ENCODE assay signal across 8 mouse cellular contexts in genomic region chr13:37312951-37313350, GRCm38 (mm10). TPM values are rescaled to one million over a fixed set of nuclear protein-coding genes. Genes with fewer than 3 reads are reported as not detected.
DNase-seq lines count a peak whose midpoint lies in the region; ATAC-seq and TF ChIP-seq lines count a peak whose summit lies in the region.
"Had no signal": no experiment of that assay in that cellular context is flagged by ENCODE, and none has a peak within 500 bp of the region (broad histone marks: within the 10 kb centered on the region; RNA-seq: fewer than 3 reads in every experiment).

No protein-coding gene starts in this region.

- peak; percentile 19 for DNase-seq in limb, embryonic 11.5 days (ENCODE audit: low spot score)
- no peak for DNase-seq in limb, embryonic 10.5 days (ENCODE audit: low spot score)
- no peak for DNase-seq in T-cell, adult 2 months (ENCODE audit: low spot score)
- DNase-seq in adrenal gland, postnatal 36 days, result no peak

- no peak for ATAC-seq in limb, embryonic 11.5 days (ENCODE audit: insufficient number of reproducible peaks, low FRiP score, low TSS enrichment, low read depth)
- peak; percentile 17; the same call in 1 of the 2 replicates for ATAC-seq in forebrain, embryonic 13.5 days
- ATAC-seq in intestine, postnatal 0 days, result no peak
- peak; percentile 12; the same call in 1 of the 2 replicates for ATAC-seq in neural tube, embryonic 13.5 days (ENCODE audit: low read depth)

- no peaks in the 10 kb centered on the region for H3K27me3 ChIP-seq in limb, embryonic 11.5 days (ENCODE audit: control insufficient read depth, insufficient read depth, low read length)
- H3K27me3 ChIP-seq in limb, embryonic 10.5 days (ENCODE audit: low read depth, poor library complexity, severe bottlenecking), result peaks cover 18% of the 10 kb centered on the region
- no peaks in the 10 kb centered on the region for H3K27me3 ChIP-seq in forebrain, embryonic 13.5 days
- H3K27me3 ChIP-seq in intestine, postnatal 0 days (replicated peaks; ENCODE audit: control insufficient read depth, insufficient read depth, low read length), result peaks cover 9% of the 10 kb centered on the region; the same call in 1 of the 2 replicates
- H3K27me3 ChIP-seq in neural tube, embryonic 13.5 days, result 0 out of 2 replicates have a peak, but pooled peaks cover 5% of the 10 kb centered on the region

- no peak for TF ChIP-seq CTCF in intestine, postnatal 0 days (IDR thresholded peaks at IDR 0.05; ENCODE audit: low read depth)

- no peak overlapping the region for H3K4me3 ChIP-seq in limb, embryonic 11.5 days (ENCODE audit: low read depth, low read length)
- no peak overlapping the region for H3K4me3 ChIP-seq in limb, embryonic 10.5 days
- no peak overlapping the region for H3K4me3 ChIP-seq in forebrain, embryonic 13.5 days
- H3K4me3 ChIP-seq in intestine, postnatal 0 days (ENCODE audit: low read depth, low read length), result no peak overlapping the region
- H3K4me3 ChIP-seq in neural tube, embryonic 13.5 days, result no peak overlapping the region

- no peak overlapping the region for H3K4me2 ChIP-seq in limb, embryonic 11.5 days (ENCODE audit: low read depth, severe bottlenecking)
- H3K4me2 ChIP-seq in forebrain, embryonic 13.5 days, result peak overlapping the region; percentile 68
- peak overlapping the region; percentile 74; the same call in 1 of the 2 replicates for H3K4me2 ChIP-seq in intestine, postnatal 0 days (replicated peaks; ENCODE audit: low read depth)
- H3K4me2 ChIP-seq in neural tube, embryonic 13.5 days, result peak overlapping the region; percentile 68

- no peaks in the 10 kb centered on the region for H3K36me3 ChIP-seq in limb, embryonic 11.5 days (ENCODE audit: control insufficient read depth, insufficient read depth, low read length)
- H3K36me3 ChIP-seq in limb, embryonic 10.5 days, result no peaks in the 10 kb centered on the region
- H3K36me3 ChIP-seq in forebrain, embryonic 13.5 days (ENCODE audit: poor library complexity, severe bottlenecking), result no peaks in the 10 kb centered on the region
- H3K36me3 ChIP-seq in intestine, postnatal 0 days (ENCODE audit: control insufficient read depth, insufficient read depth), result no peaks in the 10 kb centered on the region
- no peaks in the 10 kb centered on the region for H3K36me3 ChIP-seq in neural tube, embryonic 13.5 days
- H3K36me3 ChIP-seq: heart, embryonic 10.5 days had no signal

- no peaks in the 10 kb centered on the region for H3K9me3 ChIP-seq in limb, embryonic 11.5 days (ENCODE audit: control insufficient read depth, low read length)
- H3K9me3 ChIP-seq in limb, embryonic 10.5 days (replicated peaks), result no peaks in the 10 kb centered on the region
- no peaks in the 10 kb centered on the region for H3K9me3 ChIP-seq in forebrain, embryonic 13.5 days (replicated peaks)
- no peaks in the 10 kb centered on the region for H3K9me3 ChIP-seq in intestine, postnatal 0 days (ENCODE audit: control insufficient read depth)
- no peaks in the 10 kb centered on the region for H3K9me3 ChIP-seq in neural tube, embryonic 13.5 days
- H3K9me3 ChIP-seq: heart, embryonic 10.5 days had no signal

- H3K27ac ChIP-seq in limb, embryonic 11.5 days (replicated peaks; ENCODE audit: low read depth, low read length), result no peak overlapping the region
- no peak overlapping the region for H3K27ac ChIP-seq in limb, embryonic 10.5 days
- no peak overlapping the region for H3K27ac ChIP-seq in forebrain, embryonic 13.5 days
- no peak overlapping the region for H3K27ac ChIP-seq in intestine, postnatal 0 days (ENCODE audit: low read depth, low read length)
- H3K27ac ChIP-seq in neural tube, embryonic 13.5 days (replicated peaks), result no peak overlapping the region

- peaks cover 3% of the 10 kb centered on the region for H3K4me1 ChIP-seq in limb, embryonic 11.5 days (ENCODE audit: control insufficient read depth, insufficient read depth, low read length)
- peaks cover 18% of the 10 kb centered on the region for H3K4me1 ChIP-seq in limb, embryonic 10.5 days
- peaks cover 18% of the 10 kb centered on the region for H3K4me1 ChIP-seq in forebrain, embryonic 13.5 days
- 0 out of 2 replicates have a peak, but pooled peaks cover 4% of the 10 kb centered on the region for H3K4me1 ChIP-seq in intestine, postnatal 0 days (replicated peaks; ENCODE audit: control insufficient read depth, insufficient read depth, low read length)
- H3K4me1 ChIP-seq in neural tube, embryonic 13.5 days (replicated peaks), result peaks cover 22% of the 10 kb centered on the region

- no peak overlapping the region for H3K9ac ChIP-seq in limb, embryonic 11.5 days (ENCODE audit: low read length)
- no peak overlapping the region for H3K9ac ChIP-seq in forebrain, embryonic 13.5 days
- H3K9ac ChIP-seq in intestine, postnatal 0 days (ENCODE audit: low read depth, low read length), result no peak overlapping the region
- peak overlapping the region; percentile 27; the same call in 1 of the 2 replicates for H3K9ac ChIP-seq in neural tube, embryonic 13.5 days

- 21% methylated on average over 4 of the region's 4 CpGs for WGBS in limb, embryonic 11.5 days
- WGBS in limb, embryonic 10.5 days, result 29% methylated on average over 4 of the region's 4 CpGs
- WGBS in forebrain, embryonic 13.5 days, result 19% methylated on average over 4 of the region's 4 CpGs
- 15% methylated on average over 4 of the region's 4 CpGs for WGBS in intestine, postnatal 0 days
- 15% methylated on average over 4 of the region's 4 CpGs for WGBS in neural tube, embryonic 13.5 days

RNA-seq across cellular contexts. Expression of gene Ly86, which starts 32.1 kb away (rescaled TPM):
- 2.4 and 3.1 TPM in 2 replicates for polyA plus RNA-seq in limb, embryonic 11.5 days (2014; fragmentation: Nextera tagmentation; extraction: Ambion mirVana)
- polyA plus RNA-seq in limb, embryonic 10.5 days (2016; fragmentation: Nextera tagmentation; extraction: Ambion mirVana), result 1.4 and 1.9 TPM in 2 replicates
- polyA plus RNA-seq in forebrain, embryonic 13.5 days (2015; fragmentation: Nextera tagmentation; extraction: Ambion mirVana), result 4.6 and 5.2 TPM in 2 replicates
- polyA plus RNA-seq in intestine, postnatal 0 days (2015; fragmentation: Nextera tagmentation; extraction: Ambion mirVana), result 6.7 and 8.3 TPM in 2 replicates
- polyA plus RNA-seq in neural tube, embryonic 13.5 days (2015; fragmentation: Nextera tagmentation; extraction: Ambion mirVana), result 11.3 and 12.3 TPM in 2 replicates
- total RNA-seq in adrenal gland, postnatal 36 days (2021), result 1 to 10 TPM; 4.2 to 5.4 TPM

Comparison
In these comparisons a context has a peak if more than half of its experiments do, and no peak if none do; other contexts are left out.
1. ATAC-seq: peak in forebrain, embryonic 13.5 days (single experiment) and neural tube, embryonic 13.5 days (single experiment); none in limb, embryonic 11.5 days (single experiment) and intestine, postnatal 0 days (single experiment).